ENCODE assay signal across 18 mouse cellular contexts in the genomic region with DNA sequence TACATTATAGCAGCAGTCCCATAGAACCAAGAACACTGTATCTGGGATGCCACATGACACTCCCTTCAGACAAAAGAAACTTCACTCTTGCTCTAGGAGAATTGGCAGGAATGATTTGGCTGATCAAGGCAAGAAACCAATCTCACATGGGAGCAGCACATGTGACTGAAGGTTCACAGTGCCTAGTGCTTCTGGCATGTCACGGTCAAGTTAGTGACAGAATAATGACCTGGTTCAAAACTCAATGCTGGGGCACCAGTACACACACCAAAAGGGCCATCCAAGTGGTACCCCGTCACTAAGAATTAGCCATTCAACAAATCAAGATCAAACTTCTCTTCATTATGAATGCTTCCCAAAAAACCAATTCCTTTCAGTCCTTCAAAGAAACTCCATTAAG. TPM values are rescaled to one million over a fixed set of nuclear protein-coding genes. Genes with fewer than 3 reads are reported as not detected.
A peak's percentile ranks its signal among the peaks of the same experiment; 100 is the strongest.
DNase-seq lines count a peak whose midpoint lies in the region; ATAC-seq and TF ChIP-seq lines count a peak whose summit lies in the region.
"Had no signal": no experiment of that assay in that cellular context is flagged by ENCODE, and none has a peak within 500 bp of the region (broad histone marks: within the 10 kb centered on the region; RNA-seq: fewer than 3 reads in every experiment).

No protein-coding gene starts in this region.

- H3K27me3 ChIP-seq in liver, adult 2 months (ENCODE audit: control insufficient read depth, insufficient read depth, low read length), result no peaks in the 10 kb centered on the region
- H3K27me3 ChIP-seq in liver, postnatal 0 days (ENCODE audit: insufficient read depth, low read length), result no peaks in the 10 kb centered on the region
- H3K27me3 ChIP-seq: CH12.LX; embryonic facial prominence, embryonic 12.5 days; forebrain, embryonic 13.5 days; forebrain, embryonic 15.5 days; Patski had no signal

- H3K4me1 ChIP-seq in liver, adult 2 months (ENCODE audit: control insufficient read depth, insufficient read depth, low read length), result peaks cover 11% of the 10 kb centered on the region; the same call in 1 of the 2 replicates
- peaks cover 25% of the 10 kb centered on the region for H3K4me1 ChIP-seq in liver, postnatal 0 days (ENCODE audit: insufficient read depth)

- ATAC-seq in liver, postnatal 0 days, result no peak
- ATAC-seq: activated CD4-positive, CD25-positive, alpha-beta regulatory T cell, adult 4 months; CD4-positive, CD25-positive, alpha-beta regulatory T cell, adult 4 months; forebrain, embryonic 13.5 days; forebrain, embryonic 15.5 days; Patski had no signal

- H3K36me3 ChIP-seq in liver, adult 2 months (ENCODE audit: control insufficient read depth, insufficient read depth, low read length), result peaks cover 21% of the 10 kb centered on the region
- H3K36me3 ChIP-seq in liver, postnatal 0 days (replicated peaks; ENCODE audit: insufficient read depth, low read length), result peaks cover 34% of the 10 kb centered on the region

- H3K4me3 ChIP-seq in gastrocnemius, adult 2 months, result no peak overlapping the region
- H3K4me3 ChIP-seq in liver, adult 2 months (ENCODE audit: insufficient read depth, low read depth, low read length), result no peak overlapping the region
- no peak overlapping the region for H3K4me3 ChIP-seq in liver, postnatal 0 days (ENCODE audit: low read depth, low read length)
- H3K4me3 ChIP-seq: embryonic facial prominence, embryonic 10.5 days; embryonic facial prominence, embryonic 12.5 days; forebrain, embryonic 13.5 days; forebrain, embryonic 15.5 days had no signal

- no peaks in the 10 kb centered on the region for H3K9me3 ChIP-seq in liver, postnatal 0 days (ENCODE audit: low read length)
- H3K9me3 ChIP-seq: embryonic facial prominence, embryonic 10.5 days; embryonic facial prominence, embryonic 12.5 days; forebrain, embryonic 13.5 days; forebrain, embryonic 15.5 days; G1E had no signal

- no peak for TF ChIP-seq CTCF in gastrocnemius, adult 2 months (IDR thresholded peaks at IDR 0.05)
- no peak for TF ChIP-seq CTCF in liver, adult 2 months (IDR thresholded peaks at IDR 0.05; ENCODE audit: low read depth, low read length)
- TF ChIP-seq CTCF in liver, postnatal 0 days (IDR thresholded peaks at IDR 0.05; ENCODE audit: low read depth), result no peak

- H3K79me2 ChIP-seq in liver, adult 2 months (ENCODE audit: control insufficient read depth, insufficient read depth, low read length), result peaks cover 20% of the 10 kb centered on the region; the same call in 1 of the 2 replicates

- H3K4me2 ChIP-seq in liver, postnatal 0 days (ENCODE audit: low read depth, low read length), result no peak overlapping the region
- H3K4me2 ChIP-seq: embryonic facial prominence, embryonic 12.5 days; forebrain, embryonic 13.5 days; forebrain, embryonic 15.5 days had no signal

- no peak overlapping the region for H3K9ac ChIP-seq in liver, adult 2 months (ENCODE audit: low read depth, low read length)
- H3K9ac ChIP-seq in liver, postnatal 0 days (replicated peaks), result no peak overlapping the region
- H3K9ac ChIP-seq: embryonic facial prominence, embryonic 12.5 days; forebrain, embryonic 13.5 days; forebrain, embryonic 15.5 days had no signal

- WGBS in liver, adult 2 months, result 63% methylated on average over 2 of the region's 2 CpGs
- 84% methylated on average over 2 of the region's 2 CpGs for WGBS in liver, postnatal 0 days (ENCODE audit: insufficient replicate concordance)

- TF ChIP-seq EP300 in liver, postnatal 0 days (IDR thresholded peaks at IDR 0.05; ENCODE audit: low read depth), result no peak

- intact Hi-C loops in gastrocnemius, adult 2 months (cut with DNase I), result no loop called here
- intact Hi-C loops in gastrocnemius, postnatal 36 days (cut with DNase I), result no loop called here

- no peak for DNase-seq in gastrocnemius, adult 2 months
- DNase-seq in gastrocnemius, postnatal 36 days, result no peak
- DNase-seq in liver, adult 2 months (ENCODE audit: extremely low read depth, low read depth, low spot score), result peak; percentile 53
- no peak for DNase-seq in liver, postnatal 0 days
- DNase-seq in induced T-regulatory cell, adult 2 months (ENCODE audit: low read depth), result peak; percentile 8
- DNase-seq: adrenal gland, adult 8-10 months; adrenal gland, postnatal 14 days; B cell, adult 2 months; cerebellum, adult 11-12 months had no signal

- peak overlapping the region; percentile 9; the same call in 1 of the 2 replicates for H3K27ac ChIP-seq in gastrocnemius, adult 2 months
- no peak overlapping the region for H3K27ac ChIP-seq in liver, adult 2 months (replicated peaks; ENCODE audit: insufficient read depth, low read depth, low read length)
- H3K27ac ChIP-seq in liver, postnatal 0 days (ENCODE audit: low read depth), result no peak overlapping the region
- H3K27ac ChIP-seq: embryonic facial prominence, embryonic 10.5 days; embryonic facial prominence, embryonic 12.5 days; forebrain, embryonic 13.5 days; forebrain, embryonic 15.5 days had no signal

- no peak for TF ChIP-seq POLR2A in liver, adult 2 months (IDR thresholded peaks at IDR 0.05; ENCODE audit: extremely low read depth, insufficient read depth, low read length)

RNA-seq across cellular contexts. Expression of gene Hnrnpm, which starts 10.6 kb away (rescaled TPM):
- total RNA-seq in gastrocnemius, adult 2 months (2021), result 10 to 100 TPM; 79.1 to 95.6 TPM
- total RNA-seq in gastrocnemius, postnatal 36 days (2021), result 10 to 100 TPM; 57.9 to 64.7 TPM
- 49.9 and 53.7 TPM in 2 replicates for total RNA-seq in liver, adult 2 months (2014; rRNA removed)
- polyA plus RNA-seq in liver, adult 2 months (2012; rRNA removed), result 28.0 and 33.6 TPM in 2 replicates
- 91.9 and 96.6 TPM in 2 replicates for polyA plus RNA-seq in liver, postnatal 0 days (2015; fragmentation: Nextera tagmentation; extraction: Ambion mirVana)

RNA-seq across cellular contexts. Expression of gene Pram1, which starts 38.2 kb away (rescaled TPM):
- under 1 TPM in 1 of 2 experiments, not detected in 1; 0.17 TPM for total RNA-seq in gastrocnemius, adult 2 months (2021)
- total RNA-seq in gastrocnemius, postnatal 36 days (2021), result not detected
- total RNA-seq in liver, adult 2 months (2014; rRNA removed), result 0.13 TPM in 1 of 2 replicates, not detected in the other
- polyA plus RNA-seq in liver, adult 2 months (2012; rRNA removed), result 0.23 and 0.45 TPM in 2 replicates
- polyA plus RNA-seq in liver, postnatal 0 days (2015; fragmentation: Nextera tagmentation; extraction: Ambion mirVana), result 5.7 TPM in 2 replicates
- polyA plus RNA-seq: G1E had no signal

RNA-seq across cellular contexts. Expression of gene March2, which starts 42.4 kb away (rescaled TPM):
- total RNA-seq in gastrocnemius, adult 2 months (2021), result 10 to 100 TPM; 88.8 to 90.7 TPM
- 10 to 100 TPM; 83.8 to 92.6 TPM for total RNA-seq in gastrocnemius, postnatal 36 days (2021)
- 65.1 and 71.2 TPM in 2 replicates for total RNA-seq in liver, adult 2 months (2014; rRNA removed)
- 92.3 and 94.0 TPM in 2 replicates for polyA plus RNA-seq in liver, adult 2 months (2012; rRNA removed)
- 137 and 144 TPM in 2 replicates for polyA plus RNA-seq in liver, postnatal 0 days (2015; fragmentation: Nextera tagmentation; extraction: Ambion mirVana)

RNA-seq across cellular contexts. Expression of gene Zfp414, which starts 47.2 kb away (rescaled TPM):
- total RNA-seq in gastrocnemius, adult 2 months (2021), result 1 to 10 TPM; 5.4 to 8.2 TPM
- 1 to 10 TPM; 6.6 to 7.8 TPM for total RNA-seq in gastrocnemius, postnatal 36 days (2021)
- total RNA-seq in liver, adult 2 months (2014; rRNA removed), result 1.0 and 1.7 TPM in 2 replicates
- 15.1 and 15.5 TPM in 2 replicates for polyA plus RNA-seq in liver, adult 2 months (2012; rRNA removed)
- 13.7 and 14.3 TPM in 2 replicates for polyA plus RNA-seq in liver, postnatal 0 days (2015; fragmentation: Nextera tagmentation; extraction: Ambion mirVana)

Comparison
In these comparisons a context has a peak if more than half of its experiments do, and no peak if none do; other contexts are left out.
1. DNase-seq: peak in liver, adult 2 months (single experiment) and induced T-regulatory cell, adult 2 months (single experiment); none in gastrocnemius, adult 2 months (single experiment), gastrocnemius, postnatal 36 days (0 of 2) and liver, postnatal 0 days (single experiment).